28 mouse cellular contexts compared by ENCODE assay signal in genomic region chr3:82104229-82104628, GRCm38 (mm10). TPM values are rescaled to one million over a fixed set of nuclear protein-coding genes. Genes with fewer than 3 reads are reported as not detected.
A peak's percentile ranks its signal among the peaks of the same experiment; 100 is the strongest.
DNase-seq lines count a peak whose midpoint lies in the region; ATAC-seq and TF ChIP-seq lines count a peak whose summit lies in the region.
"Had no signal": no experiment of that assay in that cellular context is flagged by ENCODE, and none has a peak within 500 bp of the region (broad histone marks: within the 10 kb centered on the region; RNA-seq: fewer than 3 reads in every experiment).

No protein-coding gene starts in this region.

- no peak overlapping the region for H3K27ac ChIP-seq in heart, embryonic 10.5 days
- no peak overlapping the region for H3K27ac ChIP-seq in kidney, adult 2 months (ENCODE audit: insufficient read depth, low read depth, low read length)
- peak overlapping the region; percentile 74 for H3K27ac ChIP-seq in heart, embryonic 16.5 days (ENCODE audit: low read length)
- H3K27ac ChIP-seq in hindbrain, embryonic 14.5 days: no peak overlapping the region
- H3K27ac ChIP-seq: embryonic facial prominence, embryonic 10.5 days; embryonic facial prominence, embryonic 15.5 days; forebrain, embryonic 12.5 days; hindbrain, postnatal 0 days; intestine, embryonic 15.5 days; limb, embryonic 13.5 days; liver, embryonic 15.5 days had no signal

- TF ChIP-seq CTCF in kidney, adult 2 months (conservative IDR thresholded peaks at IDR 0.05; ENCODE audit: insufficient read depth, insufficient read length, low read depth, low read length): no peak
- TF ChIP-seq CTCF in brain, embryonic 14.5 days (IDR thresholded peaks at IDR 0.05; ENCODE audit: borderline replicate concordance, extremely low read depth, insufficient read depth, insufficient read length): no peak

- no peaks in the 10 kb centered on the region for H3K27me3 ChIP-seq in heart, embryonic 10.5 days (ENCODE audit: insufficient read depth, poor library complexity, severe bottlenecking)
- no peaks in the 10 kb centered on the region for H3K27me3 ChIP-seq in kidney, adult 2 months (replicated peaks; ENCODE audit: control insufficient read depth, insufficient read depth, low read length)
- H3K27me3 ChIP-seq in heart, embryonic 16.5 days (ENCODE audit: control insufficient read depth, insufficient read depth, low read length): no peaks in the 10 kb centered on the region
- H3K27me3 ChIP-seq in hindbrain, embryonic 14.5 days (ENCODE audit: control insufficient read depth, insufficient read depth, low read length): no peaks in the 10 kb centered on the region
- H3K27me3 ChIP-seq: embryonic facial prominence, embryonic 15.5 days; forebrain, embryonic 12.5 days; intestine, embryonic 15.5 days; limb, embryonic 13.5 days; liver, embryonic 15.5 days had no signal

- no peak overlapping the region for H3K4me3 ChIP-seq in heart, embryonic 10.5 days
- no peak overlapping the region for H3K4me3 ChIP-seq in kidney, adult 2 months (ENCODE audit: insufficient read depth, low read depth, low read length)
- no peak overlapping the region for H3K4me3 ChIP-seq in heart, embryonic 16.5 days (ENCODE audit: low read length)
- H3K4me3 ChIP-seq in hindbrain, embryonic 14.5 days (replicated peaks; ENCODE audit: low read length): no peak overlapping the region
- H3K4me3 ChIP-seq: embryonic facial prominence, embryonic 10.5 days; embryonic facial prominence, embryonic 15.5 days; forebrain, embryonic 12.5 days; intestine, embryonic 15.5 days; limb, embryonic 13.5 days; liver, embryonic 15.5 days had no signal

- 35% methylated on average over 6 of the region's 6 CpGs for WGBS in heart, embryonic 10.5 days
- 69% methylated on average over 6 of the region's 6 CpGs for WGBS in kidney, adult 2 months
- WGBS in heart, embryonic 16.5 days: 22% methylated on average over 6 of the region's 6 CpGs
- 81% methylated on average over 6 of the region's 6 CpGs for WGBS in hindbrain, embryonic 14.5 days

- peak; percentile 76 for ATAC-seq in heart, embryonic 16.5 days (replicated peaks; ENCODE audit: extremely low read depth, insufficient read depth, low FRiP score)
- ATAC-seq in hindbrain, embryonic 14.5 days (ENCODE audit: low FRiP score): no peak
- ATAC-seq: forebrain, postnatal 0 days; hindbrain, postnatal 0 days; intestine, embryonic 15.5 days; midbrain, embryonic 16.5 days had no signal

- no peak overlapping the region for H3K4me2 ChIP-seq in heart, embryonic 16.5 days (ENCODE audit: low read depth, low read length)
- H3K4me2 ChIP-seq in hindbrain, embryonic 14.5 days (replicated peaks): no peak overlapping the region
- H3K4me2 ChIP-seq: embryonic facial prominence, embryonic 15.5 days; forebrain, embryonic 12.5 days; intestine, embryonic 15.5 days; limb, embryonic 13.5 days; liver, embryonic 15.5 days; midbrain, embryonic 11.5 days had no signal

- peaks cover 21% of the 10 kb centered on the region; the same call in 1 of the 2 replicates for H3K4me1 ChIP-seq in heart, embryonic 10.5 days
- H3K4me1 ChIP-seq in kidney, adult 2 months (ENCODE audit: control insufficient read depth, insufficient read depth, low read length): no peaks in the 10 kb centered on the region
- H3K4me1 ChIP-seq in heart, embryonic 16.5 days (ENCODE audit: control insufficient read depth, insufficient read depth, low read length): peaks cover 24% of the 10 kb centered on the region
- H3K4me1 ChIP-seq in hindbrain, embryonic 14.5 days (replicated peaks; ENCODE audit: control insufficient read depth, insufficient read depth, low read length): no peaks in the 10 kb centered on the region
- H3K4me1 ChIP-seq: embryonic facial prominence, embryonic 10.5 days; embryonic facial prominence, embryonic 15.5 days; forebrain, embryonic 12.5 days; intestine, embryonic 15.5 days; limb, embryonic 13.5 days; liver, embryonic 15.5 days had no signal

- peak overlapping the region; percentile 20; the same call in 1 of the 2 replicates for H3K9ac ChIP-seq in heart, embryonic 16.5 days (ENCODE audit: low read length)
- no peak overlapping the region for H3K9ac ChIP-seq in hindbrain, embryonic 14.5 days
- H3K9ac ChIP-seq: embryonic facial prominence, embryonic 15.5 days; forebrain, embryonic 12.5 days; forebrain, postnatal 0 days; intestine, embryonic 15.5 days; limb, embryonic 13.5 days; liver, embryonic 15.5 days had no signal

- peaks cover 32% of the 10 kb centered on the region for H3K36me3 ChIP-seq in heart, embryonic 10.5 days
- no peaks in the 10 kb centered on the region for H3K36me3 ChIP-seq in kidney, adult 2 months (ENCODE audit: control insufficient read depth, insufficient read depth, low read length)
- 0 out of 2 replicates have a peak, but pooled peaks cover 5% of the 10 kb centered on the region for H3K36me3 ChIP-seq in heart, embryonic 16.5 days (ENCODE audit: control insufficient read depth, insufficient read depth)
- no peaks in the 10 kb centered on the region for H3K36me3 ChIP-seq in hindbrain, embryonic 14.5 days (replicated peaks; ENCODE audit: control insufficient read depth, insufficient read depth)
- H3K36me3 ChIP-seq: embryonic facial prominence, embryonic 10.5 days; embryonic facial prominence, embryonic 15.5 days; forebrain, embryonic 12.5 days; G1E; intestine, embryonic 15.5 days; limb, embryonic 13.5 days; liver, embryonic 15.5 days had no signal

- peak; percentile 29 to 33 for DNase-seq in heart, adult 18-20 months
- DNase-seq in heart, embryonic 10.5 days (ENCODE audit: low spot score): no peak
- DNase-seq in kidney, adult 2 months: peak; percentile 3
- DNase-seq in kidney, adult 11 months: no peak
- peak; percentile 1 for DNase-seq in brain, embryonic 14.5 days (ENCODE audit: low read depth)
- no peak for DNase-seq in hindbrain, embryonic 14.5 days (ENCODE audit: low spot score)
- DNase-seq: adrenal gland, adult 8-10 months; cerebellum, adult 8-10 months; cerebellum, postnatal 25 days; forebrain, postnatal 0 days; kidney, adult 9 months; kidney, postnatal 25 days; lung, postnatal 36 days; right cerebral cortex, adult 18-20 months; spleen, adult 18-20 months; thymus, postnatal 14 days had no signal

- H3K9me3 ChIP-seq in heart, embryonic 10.5 days: no peaks in the 10 kb centered on the region
- H3K9me3 ChIP-seq in heart, embryonic 16.5 days (replicated peaks; ENCODE audit: control insufficient read depth, low read length): no peaks in the 10 kb centered on the region
- no peaks in the 10 kb centered on the region for H3K9me3 ChIP-seq in hindbrain, embryonic 14.5 days (ENCODE audit: control insufficient read depth, low read length)
- H3K9me3 ChIP-seq: embryonic facial prominence, embryonic 10.5 days; embryonic facial prominence, embryonic 15.5 days; forebrain, embryonic 12.5 days; G1E; intestine, embryonic 15.5 days; limb, embryonic 13.5 days; liver, embryonic 15.5 days had no signal

- no peak for TF ChIP-seq POLR2A in kidney, adult 2 months (IDR thresholded peaks at IDR 0.05; ENCODE audit: low read depth, low read length)
- no peak for TF ChIP-seq POLR2A in brain, embryonic 14.5 days (IDR thresholded peaks at IDR 0.05; ENCODE audit: borderline replicate concordance, extremely low read depth, insufficient read depth, insufficient read length, poor library complexity, severe bottlenecking)

RNA-seq across cellular contexts. Expression of gene Gucy1b1, which starts 29.7 kb away (rescaled TPM):
- 10 to 100 TPM; 10.3 to 12.0 TPM for total RNA-seq in heart, adult 18-20 months (2021)
- polyA plus RNA-seq in heart, embryonic 10.5 days (2016; fragmentation: Nextera tagmentation; extraction: Ambion mirVana): 32.6 and 42.7 TPM in 2 replicates
- polyA plus RNA-seq in kidney, adult 2 months (2012; rRNA removed): 5.3 and 6.7 TPM in 2 replicates
- polyA plus RNA-seq in brain, embryonic 14.5 days (2012; rRNA removed): 26.9 and 27.1 TPM in 2 replicates
- 47.4 and 48.7 TPM in 2 replicates for polyA plus RNA-seq in heart, embryonic 16.5 days (2015; fragmentation: Nextera tagmentation; extraction: Ambion mirVana)
- polyA plus RNA-seq in hindbrain, embryonic 14.5 days (2014; fragmentation: Nextera tagmentation; extraction: Ambion mirVana): 51.7 and 66.4 TPM in 2 replicates
- total RNA-seq: megakaryocyte, adult 5-6 weeks had no signal
- polyA plus RNA-seq: G1E had no signal

RNA-seq across cellular contexts. Expression of gene Gucy1a1, which starts 41.4 kb away (rescaled TPM):
- 10 to 100 TPM; 15.0 to 16.4 TPM for total RNA-seq in heart, adult 18-20 months (2021)
- 33.5 and 39.3 TPM in 2 replicates for polyA plus RNA-seq in heart, embryonic 10.5 days (2016; fragmentation: Nextera tagmentation; extraction: Ambion mirVana)
- 13.1 and 14.8 TPM in 2 replicates for polyA plus RNA-seq in kidney, adult 2 months (2012; rRNA removed)
- 14.0 and 16.5 TPM in 2 replicates for polyA plus RNA-seq in brain, embryonic 14.5 days (2012; rRNA removed)
- 42.7 and 43.7 TPM in 2 replicates for polyA plus RNA-seq in heart, embryonic 16.5 days (2015; fragmentation: Nextera tagmentation; extraction: Ambion mirVana)
- 21.9 and 27.8 TPM in 2 replicates for polyA plus RNA-seq in hindbrain, embryonic 14.5 days (2014; fragmentation: Nextera tagmentation; extraction: Ambion mirVana)
- polyA plus RNA-seq: G1E had no signal

Comparison
In these comparisons a context has a peak if more than half of its experiments do, and no peak if none do; other contexts are left out.
1. DNase-seq: peak in heart, adult 18-20 months (2 of 2), kidney, adult 2 months (single experiment) and brain, embryonic 14.5 days (single experiment); none in heart, embryonic 10.5 days (single experiment), kidney, adult 11 months (single experiment) and hindbrain, embryonic 14.5 days (single experiment).